Mouse (Mus musculus) liver, embryonic 16.5 days (tissue): Measurements from ENCODE around the gene Rfx1. TPM values are rescaled to one million over a fixed set of nuclear protein-coding genes. Genes with fewer than 3 reads are reported as not detected.

Source experiments
- ATAC-seq: fragments of 200-750 bp; cut with Nextera tagmentation; 2 replicates; pipeline ENCODE4 v1.8.0; 2017; ENCODE audit warnings: low read depth, mild to moderate bottlenecking, moderate number of reproducible peaks, moderate library complexity
- H3K27ac ChIP-seq: fragments of 300-500 bp; sonication (generic); 2 replicates; pipeline ENCODE4 v1.5.1; 2014; ENCODE audit warnings: mild to moderate bottlenecking, low read length
- H3K27me3 ChIP-seq: fragments of 300-500 bp; sonication (generic); 2 replicates; pipeline ENCODE4 v1.6.1; 2014; ENCODE audit warnings: low read depth, low read length, mixed read lengths; ENCODE audit not compliant: control insufficient read depth, insufficient read depth
- H3K36me3 ChIP-seq: fragments of 300-500 bp; sonication (generic); 2 replicates; pipeline ENCODE4 v1.6.1; 2014; ENCODE audit warnings: mild to moderate bottlenecking; ENCODE audit not compliant: control insufficient read depth, insufficient read depth
- H3K4me1 ChIP-seq: fragments of 300-500 bp; sonication (generic); 2 replicates; pipeline ENCODE4 v1.6.1; 2014; ENCODE audit warnings: low read depth, low read length, mixed read lengths; ENCODE audit not compliant: control insufficient read depth
- H3K4me2 ChIP-seq: fragments of 300-500 bp; sonication (generic); 2 replicates; pipeline ENCODE4 v1.6.1; 2014; ENCODE audit warnings: low read depth, low read length, mixed read lengths
- H3K4me3 ChIP-seq: fragments of 300-500 bp; sonication (generic); 2 replicates; pipeline ENCODE4 v1.5.1; 2014; ENCODE audit warnings: low read depth, mild to moderate bottlenecking, low read length
- H3K9ac ChIP-seq: fragments of 300-500 bp; sonication (generic); 2 replicates; pipeline ENCODE4 v1.6.1; 2014; ENCODE audit warnings: low read depth, low read length
- H3K9me3 ChIP-seq: fragments of 300-500 bp; sonication (generic); replicated peaks from 2 replicates; pipeline ENCODE4 v1.6.1; 2016; ENCODE audit warnings: low read length; ENCODE audit not compliant: control insufficient read depth
- WGBS: fragments of 180-500 bp; shearing (Covaris S2); extraction: QIAGEN DNeasy Blood & Tissue Kit; methylation state at CpG from one replicate; pipeline ENCODE4 v1.1.7; 2014; ENCODE audit not compliant: insufficient replicate concordance; 5-methylcytosine and 5-hydroxymethylcytosine counted together
- polyA plus RNA-seq: library from polyadenylated mRNA; unstranded; fragments of >200 nt; fragmentation: Nextera tagmentation; extraction: Ambion mirVana; gene quantifications from 2 replicates; pipeline ENCODE4 v1.2.1, GENCODE M21; 2015

Gene Rfx1
- polyA plus RNA-seq, 1 experiment from 2014 or later = 2.7 TPM

DNA sequence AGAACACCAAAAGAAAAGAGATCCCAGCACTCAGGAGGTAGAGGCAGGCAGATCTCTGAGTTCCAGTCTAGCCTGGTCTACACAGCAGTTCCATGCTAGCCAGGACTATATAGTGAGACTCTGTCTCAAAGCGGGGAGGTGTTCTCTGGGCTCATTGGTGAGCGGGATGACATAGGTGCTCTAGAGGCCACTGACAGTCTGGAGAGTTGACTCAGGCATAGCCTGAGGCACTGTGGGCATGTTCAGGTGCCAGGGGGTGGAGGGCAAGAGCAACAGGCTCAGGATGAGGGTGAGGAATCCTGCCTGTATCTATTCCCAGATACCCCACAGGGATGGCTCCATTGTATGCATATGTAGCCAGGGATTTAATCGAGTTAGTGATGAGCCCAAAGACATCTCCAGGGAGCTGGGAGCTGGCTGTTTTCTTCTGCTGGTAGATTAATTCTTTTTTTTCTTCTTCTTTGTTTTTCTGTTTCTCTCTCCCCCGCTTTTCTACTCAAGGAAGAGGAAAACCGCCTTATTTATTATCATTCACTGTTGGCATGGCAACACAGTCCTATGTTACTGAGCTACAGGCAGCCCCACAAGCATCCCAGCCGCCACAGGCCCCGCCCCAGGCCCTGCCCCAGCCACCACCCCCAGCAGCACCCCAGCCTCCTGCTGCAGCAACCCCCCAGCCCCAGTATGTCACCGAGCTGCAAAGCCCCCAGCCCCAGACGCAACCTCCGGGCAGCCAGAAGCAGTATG lies 6.8 kb downstream of the Rfx1 start:
- H3K4me3 ChIP-seq = no peak overlapping the region
- ATAC-seq = no peak
- H3K27ac ChIP-seq = no peak overlapping the region
- no peaks in the 10 kb centered on the region; the same call in 1 of the 2 replicates for H3K36me3 ChIP-seq
- peaks cover 12% of the 10 kb centered on the region for H3K4me1 ChIP-seq
- no peak overlapping the region for H3K4me2 ChIP-seq
- no peaks in the 10 kb centered on the region for H3K27me3 ChIP-seq
- no peaks in the 10 kb centered on the region for H3K9me3 ChIP-seq
- 62% methylated on average over 10 of the region's 10 CpGs for whole genome bisulfite sequencing
- H3K9ac ChIP-seq = no peak overlapping the region

DNA sequence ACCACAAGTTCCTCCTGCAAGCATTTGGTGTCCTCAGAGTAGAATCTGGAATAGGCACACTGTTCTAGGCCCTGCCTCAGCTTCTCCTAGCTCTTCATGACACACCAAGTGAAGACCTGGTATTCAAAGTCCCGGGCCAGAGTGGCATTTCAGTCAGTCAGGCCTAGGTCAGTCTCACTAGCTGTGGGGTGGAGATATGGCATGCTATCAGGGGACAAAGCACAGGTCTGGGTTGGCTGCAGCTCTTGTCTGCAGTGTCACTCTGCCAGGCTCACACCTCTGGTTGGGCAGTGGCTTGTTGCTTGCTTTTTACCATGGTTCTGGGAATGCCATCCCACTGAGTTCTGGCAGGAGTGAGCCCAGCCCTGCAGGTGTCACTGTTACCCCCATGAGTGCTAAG lies 9.8 kb downstream of the Rfx1 start:
- no peak overlapping the region for H3K4me2 ChIP-seq
- no peak overlapping the region for H3K4me3 ChIP-seq
- 58% methylated on average over 1 of the region's 1 CpGs for WGBS
- H3K36me3 ChIP-seq = peaks cover 2% of the 10 kb centered on the region; the same call in 1 of the 2 replicates
- H3K9ac ChIP-seq = no peak overlapping the region
- H3K4me1 ChIP-seq = no peaks in the 10 kb centered on the region; the same call in 1 of the 2 replicates
- no peak overlapping the region for H3K27ac ChIP-seq
- no peaks in the 10 kb centered on the region for H3K9me3 ChIP-seq
- H3K27me3 ChIP-seq = no peaks in the 10 kb centered on the region
- ATAC-seq = no peak

DNA sequence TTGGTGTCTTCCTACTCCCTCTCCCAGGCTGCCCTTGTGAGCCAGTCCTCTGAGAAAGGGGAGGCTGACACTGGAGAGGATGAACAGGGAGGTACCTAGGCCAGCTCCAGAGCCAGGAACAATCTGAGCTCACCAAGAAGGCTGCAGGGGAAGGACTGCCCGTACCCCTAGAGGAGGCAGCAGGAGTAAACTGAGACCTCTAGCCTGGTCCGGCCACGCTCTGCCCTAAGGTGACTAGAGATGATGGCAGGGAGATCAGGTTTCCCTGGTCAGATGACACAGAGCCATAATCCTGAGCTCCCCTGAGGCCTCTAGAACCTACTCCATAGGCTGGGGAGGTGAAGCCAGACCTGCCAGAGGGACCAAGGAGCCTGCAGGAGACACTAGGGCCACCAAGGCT lies 10.2 kb downstream of the Rfx1 start:
- H3K9me3 ChIP-seq = no peaks in the 10 kb centered on the region
- no peak overlapping the region for H3K4me3 ChIP-seq
- peaks cover 2% of the 10 kb centered on the region; the same call in 1 of the 2 replicates for H3K36me3 ChIP-seq
- WGBS = 82% methylated on average over 3 of the region's 3 CpGs
- no peaks in the 10 kb centered on the region for H3K27me3 ChIP-seq
- H3K27ac ChIP-seq = no peak overlapping the region
- H3K4me1 ChIP-seq = no peaks in the 10 kb centered on the region; the same call in 1 of the 2 replicates
- H3K9ac ChIP-seq = no peak overlapping the region
- no peak overlapping the region for H3K4me2 ChIP-seq
- no peak for ATAC-seq

- H3K4me1 ChIP-seq = peaks cover 2% of the 10 kb centered on the region
- H3K9me3 ChIP-seq = no peaks in the 10 kb centered on the region
- H3K36me3 ChIP-seq = peaks cover 8% of the 10 kb centered on the region
- no peak overlapping the region for H3K4me2 ChIP-seq
- no peaks in the 10 kb centered on the region for H3K27me3 ChIP-seq
- ATAC-seq = no peak
- WGBS = 67% methylated on average over 5 of the region's 5 CpGs
- H3K4me3 ChIP-seq = no peak overlapping the region
- H3K9ac ChIP-seq = no peak overlapping the region
- no peak overlapping the region for H3K27ac ChIP-seq
These were observed 12.6 kb downstream of the Rfx1 start for GRCm38 (mm10) chr8:84079206-84079605.

DNA sequence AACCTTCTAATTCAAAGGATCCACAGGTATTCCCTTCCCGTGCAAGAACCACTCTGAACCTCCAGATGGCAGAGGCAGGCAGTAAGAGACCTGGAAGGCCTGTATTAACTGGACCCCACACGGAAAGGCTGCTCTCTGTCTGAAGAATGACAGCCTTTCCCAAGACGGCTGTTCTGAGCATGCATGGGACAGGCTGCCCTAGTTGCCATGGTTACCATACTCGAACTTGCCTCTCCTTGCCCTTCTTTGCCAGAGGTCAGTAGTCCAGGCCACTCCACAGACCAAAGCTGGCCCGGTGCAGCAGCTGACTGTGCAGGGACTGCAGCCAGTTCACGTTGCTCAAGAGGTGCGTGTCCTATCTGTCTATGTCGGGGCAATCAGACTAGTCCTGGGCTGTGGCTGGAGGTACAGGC lies 17.2 kb downstream of the Rfx1 start:
- Histone ChIP-seq H3K9me3 (no peaks in the 10 kb centered on the region), H3K36me3 (peaks cover 14% of the 10 kb centered on the region), H3K27ac (no peak overlapping the region), H3K4me1 (peaks cover 2% of the 10 kb centered on the region), H3K4me3 (no peak overlapping the region), H3K9ac (no peak overlapping the region), H3K4me2 (no peak overlapping the region), H3K27me3 (no peaks in the 10 kb centered on the region)
- 64% methylated on average over 8 of the region's 8 CpGs for WGBS
- peak; percentile 82 for ATAC-seq

DNA sequence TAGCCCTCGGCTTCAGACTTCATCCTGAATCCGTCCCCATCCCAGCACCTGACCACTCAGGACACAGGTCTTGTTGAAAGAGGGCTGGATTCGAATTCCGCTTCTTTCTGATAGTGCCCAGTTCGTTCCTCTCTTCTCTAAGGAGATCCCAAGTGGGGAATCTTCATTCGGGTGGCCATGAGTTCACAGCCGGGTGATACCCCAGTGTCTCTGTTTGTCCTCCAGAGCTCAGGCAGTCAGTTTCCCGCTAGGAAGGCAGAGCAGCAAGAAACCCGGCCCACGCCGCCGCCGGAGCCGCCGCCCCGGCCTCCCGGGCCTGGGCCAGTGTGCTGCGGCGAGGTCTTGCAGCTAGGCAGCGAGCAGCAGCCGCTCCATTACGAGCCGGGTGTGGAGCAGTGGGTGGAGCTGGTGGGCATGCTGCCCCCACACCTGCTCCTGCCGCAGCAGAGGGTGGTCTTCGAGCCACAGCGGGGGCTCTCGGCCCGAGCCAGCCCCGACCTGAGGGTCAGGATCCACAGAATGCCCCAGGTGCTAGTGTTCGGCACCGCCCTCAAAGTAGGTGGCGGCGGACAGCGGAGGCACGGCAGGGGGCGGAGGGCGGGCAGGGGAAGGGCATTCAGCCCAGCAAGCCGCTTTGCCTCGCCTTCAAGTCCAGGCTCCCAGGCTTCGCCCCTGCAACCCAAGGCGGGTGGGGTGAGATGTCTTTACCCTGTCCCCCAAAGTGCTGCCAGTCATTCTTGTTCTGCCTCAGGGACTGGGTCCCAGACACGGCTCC lies 17.9 kb downstream of the Rfx1 start:
- peaks cover 2% of the 10 kb centered on the region for H3K4me1 ChIP-seq
- H3K36me3 ChIP-seq = peaks cover 15% of the 10 kb centered on the region
- no peak overlapping the region for H3K9ac ChIP-seq
- WGBS = 84% methylated on average over 42 of the region's 42 CpGs
- H3K27ac ChIP-seq = no peak overlapping the region
- no peaks in the 10 kb centered on the region for H3K9me3 ChIP-seq
- ATAC-seq = no peak
- no peak overlapping the region for H3K4me2 ChIP-seq
- H3K4me3 ChIP-seq = no peak overlapping the region
- H3K27me3 ChIP-seq = no peaks in the 10 kb centered on the region

GRCm38 (mm10) chr8:84087156-84087555 lies 20.5 kb downstream of the Rfx1 start:
- Histone ChIP-seq H3K36me3 (peaks cover 13% of the 10 kb centered on the region), H3K9ac (no peak overlapping the region), H3K4me3 (no peak overlapping the region), H3K9me3 (no peaks in the 10 kb centered on the region), H3K27ac (no peak overlapping the region), H3K4me2 (no peak overlapping the region), H3K27me3 (no peaks in the 10 kb centered on the region), H3K4me1 (peaks cover 2% of the 10 kb centered on the region)
- 76% methylated on average over 7 of the region's 7 CpGs for WGBS
- ATAC-seq = no peak

- H3K27ac ChIP-seq = no peak overlapping the region
- peaks cover 13% of the 10 kb centered on the region for H3K36me3 ChIP-seq
- H3K4me1 ChIP-seq = no peaks in the 10 kb centered on the region; the same call in none of the 2 replicates
- 81% methylated on average over 14 of the region's 14 CpGs for WGBS
- H3K9me3 ChIP-seq = no peaks in the 10 kb centered on the region
- no peak overlapping the region for H3K9ac ChIP-seq
- no peak overlapping the region for H3K4me2 ChIP-seq
- no peaks in the 10 kb centered on the region for H3K27me3 ChIP-seq
- no peak for ATAC-seq
- H3K4me3 ChIP-seq = no peak overlapping the region
These were observed 21.2 kb downstream of the Rfx1 start for GRCm38 (mm10) chr8:84087821-84088220.

DNA sequence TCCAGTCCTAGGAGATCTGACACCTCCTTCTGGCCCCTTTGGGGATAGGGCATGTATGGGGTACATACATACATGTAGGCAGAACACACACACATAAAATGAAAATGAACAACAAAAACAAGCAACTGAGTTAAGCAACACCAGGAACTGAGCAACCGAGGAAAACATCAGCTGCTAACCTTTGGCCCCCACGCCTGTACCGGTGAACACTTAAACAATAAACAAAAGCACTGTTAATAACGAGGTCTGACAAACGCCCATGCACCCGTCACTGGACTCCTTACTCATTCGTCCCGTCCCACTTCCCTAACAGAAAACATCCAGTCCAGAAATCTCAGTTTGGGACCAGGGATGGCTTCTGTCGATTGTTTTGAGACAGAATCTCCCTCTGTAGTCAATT lies 22.6 kb downstream of the Rfx1 start:
- WGBS = 78% methylated on average over 9 of the region's 9 CpGs
- Histone ChIP-seq H3K9me3 (no peaks in the 10 kb centered on the region), H3K27me3 (no peaks in the 10 kb centered on the region), H3K36me3 (peaks cover 7% of the 10 kb centered on the region; the same call in 1 of the 2 replicates), H3K27ac (no peak overlapping the region), H3K9ac (no peak overlapping the region), H3K4me2 (no peak overlapping the region), H3K4me1 (no peaks in the 10 kb centered on the region; the same call in 1 of the 2 replicates), H3K4me3 (no peak overlapping the region)
- no peak for ATAC-seq
